ENCODE assay signal across 22 mouse cellular contexts in genomic region chr13:43412311-43412710, GRCm38 (mm10).
"Had no signal": no experiment of that assay in that cellular context is flagged by ENCODE, and none has a peak within 500 bp of the region (broad histone marks: within the 10 kb centered on the region; RNA-seq: fewer than 3 reads in every experiment).

No protein-coding gene starts in this region.

- H3K4me1 ChIP-seq: kidney, embryonic 15.5 days; limb, embryonic 10.5 days; limb, embryonic 13.5 days; liver, embryonic 12.5 days; liver, embryonic 15.5 days; lung, embryonic 15.5 days; midbrain, embryonic 10.5 days; midbrain, embryonic 13.5 days had no signal

- ATAC-seq: liver, embryonic 12.5 days; midbrain, embryonic 13.5 days; midbrain, embryonic 16.5 days had no signal

- DNase-seq: kidney, adult 8-10 months; kidney, postnatal 10 days; kidney, postnatal 36 days; liver; lung, adult 18-20 months; lung, postnatal 10 days; lung, postnatal 36 days; right cerebral cortex, postnatal 25 days; spleen, adult 18-20 months; thymus, adult 2 months; thymus, postnatal 14 days; thymus, postnatal 4 days had no signal

- H3K4me3 ChIP-seq: kidney, embryonic 15.5 days; limb, embryonic 10.5 days; limb, embryonic 13.5 days; liver, embryonic 12.5 days; liver, embryonic 15.5 days; lung, embryonic 15.5 days; megakaryocyte, embryonic 14.5 days; midbrain, embryonic 10.5 days; midbrain, embryonic 13.5 days had no signal

- H3K27ac ChIP-seq: kidney, embryonic 15.5 days; limb, embryonic 10.5 days; limb, embryonic 13.5 days; liver, embryonic 12.5 days; liver, embryonic 15.5 days; lung, embryonic 15.5 days; midbrain, embryonic 10.5 days; midbrain, embryonic 13.5 days had no signal

- H3K27me3 ChIP-seq: kidney, embryonic 15.5 days; limb, embryonic 13.5 days; liver, embryonic 12.5 days; liver, embryonic 15.5 days; lung, embryonic 15.5 days; megakaryocyte, embryonic 14.5 days; midbrain, embryonic 13.5 days had no signal
